Mouse (Mus musculus) ovary, postnatal 14 days (tissue): ENCODE results near the gene Sdf4.

Experiments
- DNase-seq: peaks from one replicate; pipeline ENCODE4 v3.0.0; 2022; ENCODE audit warnings: low spot score

Sdf4 gene

GRCm38 (mm10) chr4:156055173-156055572 lies 62.5 kb downstream of the Sdf4 start:
- DNase-seq = no peak

- DNase-seq = no peak
Observed at GRCm38 (mm10) chr4:156057702-156058101, 65.0 kb downstream of the Sdf4 start.

GRCm38 (mm10) chr4:156058826-156059225 lies 66.2 kb downstream of the Sdf4 start:
- DNase-seq = no peak

GRCm38 (mm10) chr4:156059261-156059660 lies 66.6 kb downstream of the Sdf4 start, which contains the start of gene Ttll10:
Gene Ttll10, minus strand, starts transcription at chr4:156059414.
- peak; percentile 28 for DNase-seq

GRCm38 (mm10) chr4:156059713-156060112 lies 67.0 kb downstream of the Sdf4 start:
- peak; percentile 36 for DNase-seq
